Mouse (Mus musculus) forebrain, embryonic 16.5 days (tissue): ENCODE data around the gene Tnfrsf14. TPM values are rescaled to one million over a fixed set of nuclear protein-coding genes. Genes with fewer than 3 reads are reported as not detected.
A peak's percentile ranks its signal among the peaks of the same experiment; 100 is the strongest.

ENCODE experiments used
- ATAC-seq: fragments of 200-750 bp; cut with Nextera tagmentation; 2 replicates; pipeline ENCODE4 v1.8.0; 2017; ENCODE audit warnings: mild to moderate bottlenecking, moderate library complexity
- H3K27ac ChIP-seq: fragments of 300-500 bp; sonication (generic); 2 replicates; pipeline ENCODE4 v1.5.1; 2014; ENCODE audit warnings: low read length, control low read depth
- H3K27me3 ChIP-seq: fragments of 300-500 bp; sonication (generic); replicated peaks from 2 replicates; pipeline ENCODE4 v1.6.1; 2014; ENCODE audit warnings: low read length; ENCODE audit not compliant: control insufficient read depth, insufficient read depth
- H3K36me3 ChIP-seq: fragments of 300-500 bp; sonication (generic); 2 replicates; pipeline ENCODE4 v1.6.1; 2014; ENCODE audit not compliant: control insufficient read depth, insufficient read depth
- H3K4me1 ChIP-seq: fragments of 300-500 bp; sonication (generic); replicated peaks from 2 replicates; pipeline ENCODE4 v1.6.1; 2014; ENCODE audit warnings: low read length; ENCODE audit not compliant: control insufficient read depth, insufficient read depth
- H3K4me2 ChIP-seq: fragments of 300-500 bp; sonication (generic); 2 replicates; pipeline ENCODE4 v1.6.1; 2014; ENCODE audit warnings: mild to moderate bottlenecking, low read length, control low read depth
- H3K4me3 ChIP-seq: fragments of 300-500 bp; sonication (generic); replicated peaks from 2 replicates; pipeline ENCODE4 v1.5.1; 2014; ENCODE audit warnings: mild to moderate bottlenecking, low read length, control low read depth
- H3K9ac ChIP-seq: fragments of 300-500 bp; sonication (generic); replicated peaks from 2 replicates; pipeline ENCODE4 v1.6.1; 2014; ENCODE audit warnings: low read depth, low read length, control low read depth
- H3K9me3 ChIP-seq: fragments of 300-500 bp; sonication (generic); 2 replicates; pipeline ENCODE4 v1.6.1; 2016; ENCODE audit warnings: low read length; ENCODE audit not compliant: control insufficient read depth
- WGBS: fragments of 180-500 bp; shearing (Covaris S2); extraction: QIAGEN DNeasy Blood & Tissue Kit; methylation state at CpG from one replicate; pipeline ENCODE4 v1.1.7; 2014; 5-methylcytosine and 5-hydroxymethylcytosine counted together
- polyA plus RNA-seq: library from polyadenylated mRNA; unstranded; fragments of >200 nt; fragmentation: Nextera tagmentation; extraction: Ambion mirVana; gene quantifications from 2 replicates; pipeline ENCODE4 v1.2.1, GENCODE M21; 2015

Tnfrsf14 gene
- polyA plus RNA-seq, 1 experiment from 2014 or later, result 0.27 TPM

GRCm38 (mm10) chr4:154962683-154963082 lies 34.3 kb upstream of the Tnfrsf14 start:
- Histone ChIP-seq H3K4me2 (peak overlapping the region; percentile 89), H3K9ac (peak overlapping the region; percentile 79), H3K27ac (peak overlapping the region; percentile 96), H3K9me3 (no peaks in the 10 kb centered on the region), H3K27me3 (no peaks in the 10 kb centered on the region), H3K4me1 (peaks cover 74% of the 10 kb centered on the region), H3K36me3 (no peaks in the 10 kb centered on the region), H3K4me3 (peak overlapping the region; percentile 84)
- no peak for ATAC-seq
- WGBS, result 12% methylated on average over 7 of the region's 7 CpGs

GRCm38 (mm10) chr4:154961911-154962310 lies 33.5 kb upstream of the Tnfrsf14 start:
- Histone ChIP-seq H3K9ac (peak overlapping the region; percentile 79), H3K4me1 (peaks cover 82% of the 10 kb centered on the region), H3K9me3 (no peaks in the 10 kb centered on the region), H3K4me2 (peak overlapping the region; percentile 89), H3K27ac (peak overlapping the region; percentile 96), H3K36me3 (no peaks in the 10 kb centered on the region), H3K4me3 (peak overlapping the region; percentile 84), H3K27me3 (no peaks in the 10 kb centered on the region)
- ATAC-seq, result no peak
- WGBS, result 3% methylated on average over 13 of the region's 13 CpGs

GRCm38 (mm10) chr4:154961226-154961738 lies 32.9 kb upstream of the Tnfrsf14 start:
- Histone ChIP-seq H3K4me1 (peaks cover 78% of the 10 kb centered on the region), H3K4me2 (peak overlapping the region; percentile 89), H3K9ac (peak overlapping the region; percentile 79), H3K27ac (peak overlapping the region; percentile 96), H3K27me3 (no peaks in the 10 kb centered on the region), H3K9me3 (no peaks in the 10 kb centered on the region), H3K4me3 (peak overlapping the region; percentile 84), H3K36me3 (no peaks in the 10 kb centered on the region)
- WGBS, result under 1% methylated on average over 47 of the region's 47 CpGs
- ATAC-seq, result no peak

- under 1% methylated on average over 65 of the region's 65 CpGs for WGBS
- Histone ChIP-seq H3K9me3 (no peaks in the 10 kb centered on the region), H3K4me3 (peak within 1 kb of the TSS; percentile 84), H3K4me2 (peak within 1 kb of the TSS; percentile 89), H3K36me3 (no peaks in the 10 kb centered on the region), H3K9ac (peak within 1 kb of the TSS; percentile 79), H3K27me3 (no peaks in the 10 kb centered on the region), H3K4me1 (peaks cover 73% of the 10 kb centered on the region), H3K27ac (peak within 1 kb of the TSS; percentile 96)
- ATAC-seq, result peak; percentile 54
Measured at GRCm38 (mm10) chr4:154960690-154961225, 32.4 kb upstream of the Tnfrsf14 start, which contains the start of gene Hes5. Hes5 (plus strand) TSS chr4:154960923.

GRCm38 (mm10) chr4:154960021-154960689 lies 31.8 kb upstream of the Tnfrsf14 start:
- no peaks in the 10 kb centered on the region for H3K9me3 ChIP-seq
- peak overlapping the region; percentile 84 for H3K4me3 ChIP-seq
- H3K9ac ChIP-seq, result peak overlapping the region; percentile 79
- peak overlapping the region; percentile 89 for H3K4me2 ChIP-seq
- 4% methylated on average over 20 of the region's 20 CpGs for WGBS
- no peaks in the 10 kb centered on the region for H3K27me3 ChIP-seq
- H3K4me1 ChIP-seq, result peaks cover 67% of the 10 kb centered on the region
- no peaks in the 10 kb centered on the region for H3K36me3 ChIP-seq
- no peak; the same call in 1 of the 2 replicates for ATAC-seq
- H3K27ac ChIP-seq, result peak overlapping the region; percentile 96; the same call in 1 of the 2 replicates

- H3K4me3 ChIP-seq, result no peak overlapping the region
- no peaks in the 10 kb centered on the region for H3K9me3 ChIP-seq
- H3K4me1 ChIP-seq, result peaks cover 61% of the 10 kb centered on the region
- H3K36me3 ChIP-seq, result no peaks in the 10 kb centered on the region
- 2% methylated on average over 8 of the region's 8 CpGs for WGBS
- peak overlapping the region; percentile 40 for H3K4me2 ChIP-seq
- peak overlapping the region; percentile 34 for H3K27ac ChIP-seq
- H3K9ac ChIP-seq, result no peak overlapping the region
- peak; percentile 11; the same call in 1 of the 2 replicates for ATAC-seq
- H3K27me3 ChIP-seq, result no peaks in the 10 kb centered on the region
Measured at GRCm38 (mm10) chr4:154958621-154959020, 30.3 kb upstream of the Tnfrsf14 start.

GRCm38 (mm10) chr4:154958171-154958570 lies 29.8 kb upstream of the Tnfrsf14 start:
- Histone ChIP-seq H3K9ac (0 out of 2 replicates have a peak overlapping the region, but pooled peaks have one; percentile 24), H3K4me1 (peaks cover 61% of the 10 kb centered on the region), H3K4me2 (peak overlapping the region; percentile 40), H3K36me3 (no peaks in the 10 kb centered on the region), H3K4me3 (peak overlapping the region; percentile 2; the same call in 1 of the 2 replicates), H3K9me3 (no peaks in the 10 kb centered on the region), H3K27me3 (no peaks in the 10 kb centered on the region), H3K27ac (peak overlapping the region; percentile 34)
- ATAC-seq, result peak; percentile 66
- WGBS, result 1% methylated on average over 15 of the region's 15 CpGs

GRCm38 (mm10) chr4:154957289-154957993 lies 29.1 kb upstream of the Tnfrsf14 start:
- H3K4me3 ChIP-seq, result no peak overlapping the region
- WGBS, result 29% methylated on average over 13 of the region's 13 CpGs
- no peaks in the 10 kb centered on the region for H3K27me3 ChIP-seq
- no peak for ATAC-seq
- no peak overlapping the region for H3K9ac ChIP-seq
- H3K9me3 ChIP-seq, result no peaks in the 10 kb centered on the region
- peak overlapping the region; percentile 40; the same call in 1 of the 2 replicates for H3K4me2 ChIP-seq
- H3K36me3 ChIP-seq, result no peaks in the 10 kb centered on the region
- H3K27ac ChIP-seq, result no peak overlapping the region
- peaks cover 61% of the 10 kb centered on the region for H3K4me1 ChIP-seq

GRCm38 (mm10) chr4:154956604-154957003 lies 28.2 kb upstream of the Tnfrsf14 start:
- Histone ChIP-seq H3K9me3 (no peaks in the 10 kb centered on the region), H3K4me1 (peaks cover 55% of the 10 kb centered on the region), H3K4me2 (no peak overlapping the region), H3K9ac (no peak overlapping the region), H3K27ac (no peak overlapping the region), H3K4me3 (no peak overlapping the region), H3K27me3 (no peaks in the 10 kb centered on the region), H3K36me3 (no peaks in the 10 kb centered on the region)
- ATAC-seq, result no peak
- WGBS, result 44% methylated on average over 9 of the region's 9 CpGs
